Mouse (Mus musculus): ENCODE measurements around the gene Diras1. TPM values are rescaled to one million over a fixed set of nuclear protein-coding genes. Genes with fewer than 3 reads are reported as not detected.
"Not testable (repeated sequence)": the region's sequence is repeated elsewhere in the genome, so short reads cannot be mapped to it uniquely, and the experiment has no call there.

Gene Diras1
- polyA plus RNA-seq, 1 experiment from 2014 or later, result 0.33 TPM

GRCm38 (mm10) chr10:81055802-81056340 is 30.4 kb upstream of the Diras1 start:
- not testable (repeated sequence) for H3K9ac ChIP-seq (replicated peaks); H3K27me3 ChIP-seq; H3K4me3 ChIP-seq (replicated peaks); H3K9me3 ChIP-seq; H3K27ac ChIP-seq; ATAC-seq (ENCODE audit: insufficient number of reproducible peaks, insufficient read depth, low FRiP score, low TSS enrichment, low read depth); H3K4me2 ChIP-seq
- H3K36me3 ChIP-seq, result peaks cover 55% of the 10 kb centered on the region
- WGBS, result 81% methylated on average over 11 of the region's 11 CpGs
- peaks cover 20% of the 10 kb centered on the region for H3K4me1 ChIP-seq (replicated peaks)

GRCm38 (mm10) chr10:81055169-81055568 is 29.7 kb upstream of the Diras1 start:
- no peak for ATAC-seq (ENCODE audit: insufficient number of reproducible peaks, insufficient read depth, low FRiP score, low TSS enrichment, low read depth)
- H3K4me1 ChIP-seq (replicated peaks), result peaks cover 20% of the 10 kb centered on the region
- no peak overlapping the region for H3K4me3 ChIP-seq (replicated peaks)
- peaks cover 62% of the 10 kb centered on the region for H3K36me3 ChIP-seq
- H3K27ac ChIP-seq, result no peak overlapping the region
- H3K9me3 ChIP-seq, result no peaks in the 10 kb centered on the region
- no peaks in the 10 kb centered on the region for H3K27me3 ChIP-seq
- H3K9ac ChIP-seq (replicated peaks), result no peak overlapping the region
- H3K4me2 ChIP-seq, result no peak overlapping the region
- WGBS, result 91% methylated on average over 6 of the region's 6 CpGs

- no peak for ATAC-seq (ENCODE audit: insufficient number of reproducible peaks, insufficient read depth, low FRiP score, low TSS enrichment, low read depth)
- no peak overlapping the region for H3K27ac ChIP-seq
- no peak overlapping the region for H3K4me3 ChIP-seq (replicated peaks)
- peaks cover 80% of the 10 kb centered on the region for H3K36me3 ChIP-seq
- no peak overlapping the region for H3K4me2 ChIP-seq
- H3K9ac ChIP-seq (replicated peaks), result no peak overlapping the region
- H3K27me3 ChIP-seq, result no peaks in the 10 kb centered on the region
- H3K9me3 ChIP-seq, result no peaks in the 10 kb centered on the region
- H3K4me1 ChIP-seq (replicated peaks), result peaks cover 4% of the 10 kb centered on the region; the same call in 1 of the 2 replicates
- WGBS, result 94% methylated on average over 5 of the region's 5 CpGs
Observed at GRCm38 (mm10) chr10:81052577-81052976, 27.1 kb upstream of the Diras1 start.

- Histone ChIP-seq H3K27ac (no peak overlapping the region), H3K36me3 (peaks cover 91% of the 10 kb centered on the region), H3K9ac (replicated peaks) (no peak overlapping the region), H3K4me3 (replicated peaks) (no peak overlapping the region), H3K27me3 (no peaks in the 10 kb centered on the region), H3K4me2 (no peak overlapping the region), H3K4me1 (replicated peaks) (no peaks in the 10 kb centered on the region), H3K9me3 (no peaks in the 10 kb centered on the region)
- ATAC-seq (ENCODE audit: insufficient number of reproducible peaks, insufficient read depth, low FRiP score, low TSS enrichment, low read depth), result no peak
- WGBS, result 97% methylated on average over 6 of the region's 6 CpGs
Observed at GRCm38 (mm10) chr10:81051133-81051532, 25.7 kb upstream of the Diras1 start.

- Histone ChIP-seq H3K9ac (replicated peaks) (no peak overlapping the region), H3K36me3 (peaks cover 96% of the 10 kb centered on the region), H3K4me3 (replicated peaks) (no peak overlapping the region), H3K4me2 (no peak overlapping the region), H3K27ac (no peak overlapping the region), H3K4me1 (replicated peaks) (no peaks in the 10 kb centered on the region), H3K9me3 (no peaks in the 10 kb centered on the region), H3K27me3 (no peaks in the 10 kb centered on the region)
- WGBS, result 93% methylated on average over 3 of the region's 4 CpGs
- no peak for ATAC-seq (ENCODE audit: insufficient number of reproducible peaks, insufficient read depth, low FRiP score, low TSS enrichment, low read depth)
Observed at GRCm38 (mm10) chr10:81050645-81051044, 25.2 kb upstream of the Diras1 start.

GRCm38 (mm10) chr10:81045246-81045645 is 19.8 kb upstream of the Diras1 start:
- H3K36me3 ChIP-seq, result peaks cover 80% of the 10 kb centered on the region
- H3K4me3 ChIP-seq (replicated peaks), result not testable (repeated sequence)

GRCm38 (mm10) chr10:81041458-81042175 is 16.2 kb upstream of the Diras1 start:
- Histone ChIP-seq H3K27ac (no peak overlapping the region), H3K9ac (replicated peaks) (no peak overlapping the region), H3K4me1 (replicated peaks) (no peaks in the 10 kb centered on the region), H3K4me2 (no peak overlapping the region), H3K4me3 (replicated peaks) (no peak overlapping the region), H3K9me3 (no peaks in the 10 kb centered on the region), H3K27me3 (no peaks in the 10 kb centered on the region), H3K36me3 (peaks cover 43% of the 10 kb centered on the region)
- 32% methylated on average over 13 of the region's 13 CpGs for WGBS
- ATAC-seq (ENCODE audit: insufficient number of reproducible peaks, insufficient read depth, low FRiP score, low TSS enrichment, low read depth), result no peak

More at GRCm38 (mm10) chr10:81045246-81045645, 19.8 kb upstream of the Diras1 start:
- not testable (repeated sequence) for H3K9ac ChIP-seq (replicated peaks); H3K27ac ChIP-seq; ATAC-seq (ENCODE audit: insufficient number of reproducible peaks, insufficient read depth, low FRiP score, low TSS enrichment, low read depth); H3K4me2 ChIP-seq; H3K27me3 ChIP-seq; H3K4me1 ChIP-seq (replicated peaks); H3K9me3 ChIP-seq
- WGBS, result 90% methylated on average over 14 of the region's 14 CpGs

- Histone ChIP-seq H3K4me3 (replicated peaks) (peak within 1 kb of the TSS; percentile 84), H3K9me3 (no peaks in the 10 kb centered on the region), H3K4me1 (replicated peaks) (no peaks in the 10 kb centered on the region), H3K4me2 (peak within 1 kb of the TSS; percentile 71), H3K27ac (0 out of 2 replicates have a peak within 1 kb of the TSS, but pooled peaks have one; percentile 29), H3K27me3 (no peaks in the 10 kb centered on the region), H3K36me3 (peaks cover 17% of the 10 kb centered on the region), H3K9ac (replicated peaks) (peak within 1 kb of the TSS; percentile 75)
- 2% methylated on average over 35 of the region's 35 CpGs for WGBS
- ATAC-seq (ENCODE audit: insufficient number of reproducible peaks, insufficient read depth, low FRiP score, low TSS enrichment, low read depth), result peak; percentile 97
Observed at GRCm38 (mm10) chr10:81036988-81037580, 11.6 kb upstream of the Diras1 start, which contains the start of gene Slc39a3. Gene Slc39a3 (minus strand): TSS chr10:81037426.

- Histone ChIP-seq H3K27ac (no peak overlapping the region), H3K4me1 (replicated peaks) (no peaks in the 10 kb centered on the region), H3K9ac (replicated peaks) (no peak overlapping the region), H3K9me3 (no peaks in the 10 kb centered on the region), H3K4me3 (replicated peaks) (no peak overlapping the region), H3K27me3 (no peaks in the 10 kb centered on the region), H3K4me2 (no peak overlapping the region), H3K36me3 (peaks cover 22% of the 10 kb centered on the region)
- WGBS, result 77% methylated on average over 7 of the region's 7 CpGs
- no peak for ATAC-seq (ENCODE audit: insufficient number of reproducible peaks, insufficient read depth, low FRiP score, low TSS enrichment, low read depth)
Observed at GRCm38 (mm10) chr10:81036251-81036650, 10.8 kb upstream of the Diras1 start.

GRCm38 (mm10) chr10:81033586-81033985 is 8.1 kb upstream of the Diras1 start:
- H3K27ac ChIP-seq, result no peak overlapping the region
- WGBS, result 79% methylated on average over 10 of the region's 10 CpGs
- no peak overlapping the region for H3K4me2 ChIP-seq
- peaks cover 35% of the 10 kb centered on the region for H3K36me3 ChIP-seq
- ATAC-seq (ENCODE audit: insufficient number of reproducible peaks, insufficient read depth, low FRiP score, low TSS enrichment, low read depth), result no peak
- H3K4me1 ChIP-seq (replicated peaks), result no peaks in the 10 kb centered on the region
- no peak overlapping the region for H3K4me3 ChIP-seq (replicated peaks)
- no peak overlapping the region for H3K9ac ChIP-seq (replicated peaks)
- no peaks in the 10 kb centered on the region for H3K27me3 ChIP-seq
- no peaks in the 10 kb centered on the region for H3K9me3 ChIP-seq

- Histone ChIP-seq H3K4me2 (no peak overlapping the region), H3K9me3 (no peaks in the 10 kb centered on the region), H3K9ac (replicated peaks) (no peak overlapping the region), H3K27ac (no peak overlapping the region), H3K36me3 (peaks cover 35% of the 10 kb centered on the region), H3K27me3 (peaks cover 32% of the 10 kb centered on the region), H3K4me3 (replicated peaks) (no peak overlapping the region), H3K4me1 (replicated peaks) (peaks cover 8% of the 10 kb centered on the region)
- no peak for ATAC-seq (ENCODE audit: insufficient number of reproducible peaks, insufficient read depth, low FRiP score, low TSS enrichment, low read depth)
- 81% methylated on average over 10 of the region's 10 CpGs for WGBS
Observed at GRCm38 (mm10) chr10:81029031-81029430, 3.6 kb upstream of the Diras1 start.
